Comparison of ENCODE assay signal across 31 mouse cellular contexts in the genomic region with DNA sequence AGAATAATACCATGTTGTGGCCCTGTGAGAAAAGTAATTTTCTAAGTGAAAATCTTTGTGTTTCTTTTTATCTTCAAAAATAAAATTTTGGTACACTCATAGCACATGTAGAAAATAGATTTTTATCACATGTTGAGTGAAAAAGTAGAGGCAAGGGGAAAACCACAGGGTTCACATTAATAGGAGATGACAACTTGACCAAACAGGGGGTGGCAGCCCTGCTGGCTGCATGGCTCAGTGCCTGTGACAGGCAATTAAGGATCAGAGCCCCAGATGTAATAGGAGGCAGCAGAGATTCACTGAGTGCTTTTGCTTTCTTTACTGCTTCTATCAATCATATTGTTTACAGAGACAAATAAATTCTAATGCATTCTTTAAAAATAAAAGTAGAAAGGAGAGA.
A peak's percentile ranks its signal among the peaks of the same experiment; 100 is the strongest.
DNase-seq lines count a peak whose midpoint lies in the region; ATAC-seq and TF ChIP-seq lines count a peak whose summit lies in the region.
"Had no signal": no experiment of that assay in that cellular context is flagged by ENCODE, and none has a peak within 500 bp of the region (broad histone marks: within the 10 kb centered on the region; RNA-seq: fewer than 3 reads in every experiment).

No protein-coding gene starts in this region.

- TF ChIP-seq CTCF in hindbrain, postnatal 0 days (IDR thresholded peaks at IDR 0.05; ENCODE audit: low read depth), result no peak

- no peak overlapping the region for H3K4me2 ChIP-seq in hindbrain, postnatal 0 days (ENCODE audit: low read depth, low read length)
- H3K4me2 ChIP-seq in embryonic facial prominence, embryonic 14.5 days (ENCODE audit: low read depth, low read length), result no peak overlapping the region
- no peak overlapping the region for H3K4me2 ChIP-seq in liver, embryonic 11.5 days
- H3K4me2 ChIP-seq: embryonic facial prominence, embryonic 12.5 days; heart, embryonic 13.5 days; hindbrain, embryonic 14.5 days; intestine, embryonic 15.5 days; limb, embryonic 13.5 days; liver, embryonic 13.5 days; lung, embryonic 15.5 days had no signal

- no peaks in the 10 kb centered on the region for H3K27me3 ChIP-seq in hindbrain, postnatal 0 days (ENCODE audit: insufficient read depth, low read length)
- H3K27me3 ChIP-seq in hindbrain, embryonic 10.5 days (ENCODE audit: insufficient read depth, poor library complexity, severe bottlenecking), result no peaks in the 10 kb centered on the region
- H3K27me3 ChIP-seq in embryonic facial prominence, embryonic 14.5 days (replicated peaks; ENCODE audit: control insufficient read depth, insufficient read depth, low read length), result no peaks in the 10 kb centered on the region
- H3K27me3 ChIP-seq in liver, embryonic 11.5 days (replicated peaks; ENCODE audit: control insufficient read depth, insufficient read depth, low read length), result no peaks in the 10 kb centered on the region
- H3K27me3 ChIP-seq: embryonic facial prominence, embryonic 12.5 days; heart, embryonic 13.5 days; intestine, embryonic 15.5 days; limb, embryonic 13.5 days; liver, embryonic 13.5 days; lung, embryonic 15.5 days; megakaryocyte, embryonic 14.5 days had no signal

- H3K36me3 ChIP-seq in hindbrain, postnatal 0 days (ENCODE audit: insufficient read depth, low read length), result no peaks in the 10 kb centered on the region
- no peaks in the 10 kb centered on the region for H3K36me3 ChIP-seq in hindbrain, embryonic 10.5 days
- no peaks in the 10 kb centered on the region for H3K36me3 ChIP-seq in embryonic facial prominence, embryonic 14.5 days (ENCODE audit: control insufficient read depth, insufficient read depth, low read length)
- H3K36me3 ChIP-seq in liver, embryonic 11.5 days (ENCODE audit: control insufficient read depth, insufficient read depth, low read length), result no peaks in the 10 kb centered on the region
- H3K36me3 ChIP-seq: embryonic facial prominence, embryonic 12.5 days; heart, embryonic 13.5 days; intestine, embryonic 15.5 days; limb, embryonic 13.5 days; liver, embryonic 13.5 days; lung, embryonic 15.5 days had no signal

- no peak for ATAC-seq in hindbrain, postnatal 0 days
- no peak for ATAC-seq in embryonic facial prominence, embryonic 14.5 days (ENCODE audit: low read depth)
- ATAC-seq in liver, embryonic 11.5 days (replicated peaks; ENCODE audit: low FRiP score), result no peak
- ATAC-seq: CD4-positive, CD25-positive, alpha-beta regulatory T cell, adult 4 months; forebrain, embryonic 16.5 days; intestine, embryonic 15.5 days; midbrain, embryonic 16.5 days had no signal

- H3K4me3 ChIP-seq in hindbrain, postnatal 0 days (ENCODE audit: low read length), result no peak overlapping the region
- H3K4me3 ChIP-seq in hindbrain, embryonic 10.5 days, result no peak overlapping the region
- no peak overlapping the region for H3K4me3 ChIP-seq in embryonic facial prominence, embryonic 14.5 days (ENCODE audit: low read depth, low read length)
- no peak overlapping the region for H3K4me3 ChIP-seq in liver, embryonic 11.5 days (ENCODE audit: low read depth, low read length)
- H3K4me3 ChIP-seq: embryonic facial prominence, embryonic 12.5 days; erythroblast, embryonic 14.5 days; heart, adult 2 months; heart, embryonic 13.5 days; intestine, embryonic 15.5 days; layer of hippocampus, adult 2 months; limb, embryonic 13.5 days; liver, embryonic 13.5 days; lung, embryonic 15.5 days; megakaryocyte, embryonic 14.5 days had no signal

- no peak overlapping the region for H3K9ac ChIP-seq in hindbrain, postnatal 0 days (replicated peaks; ENCODE audit: low read length)
- no peak overlapping the region for H3K9ac ChIP-seq in embryonic facial prominence, embryonic 14.5 days (ENCODE audit: low read depth, low read length)
- H3K9ac ChIP-seq in liver, embryonic 11.5 days (ENCODE audit: low read depth, low read length), result no peak overlapping the region
- H3K9ac ChIP-seq: embryonic facial prominence, embryonic 12.5 days; heart, embryonic 13.5 days; hindbrain, embryonic 14.5 days; intestine, embryonic 15.5 days; limb, embryonic 13.5 days; liver, embryonic 13.5 days; lung, embryonic 15.5 days had no signal

- no peak overlapping the region for H3K27ac ChIP-seq in hindbrain, postnatal 0 days
- H3K27ac ChIP-seq in hindbrain, embryonic 10.5 days, result no peak overlapping the region
- H3K27ac ChIP-seq in embryonic facial prominence, embryonic 14.5 days (replicated peaks; ENCODE audit: low read depth, low read length), result no peak overlapping the region
- no peak overlapping the region for H3K27ac ChIP-seq in liver, embryonic 11.5 days (ENCODE audit: low read depth, low read length)
- H3K27ac ChIP-seq: embryonic facial prominence, embryonic 12.5 days; heart, adult 2 months; heart, embryonic 13.5 days; hindbrain, embryonic 14.5 days; intestine, embryonic 15.5 days; layer of hippocampus, adult 2 months; limb, embryonic 13.5 days; liver, embryonic 13.5 days; lung, embryonic 15.5 days; stomach, postnatal 0 days had no signal

- H3K9me3 ChIP-seq in hindbrain, postnatal 0 days (ENCODE audit: low read length), result no peaks in the 10 kb centered on the region
- no peaks in the 10 kb centered on the region for H3K9me3 ChIP-seq in hindbrain, embryonic 10.5 days
- H3K9me3 ChIP-seq in embryonic facial prominence, embryonic 14.5 days (ENCODE audit: control insufficient read depth, low read length), result no peaks in the 10 kb centered on the region
- H3K9me3 ChIP-seq in liver, embryonic 11.5 days (ENCODE audit: control insufficient read depth, low read length), result no peaks in the 10 kb centered on the region
- H3K9me3 ChIP-seq: embryonic facial prominence, embryonic 12.5 days; heart, embryonic 13.5 days; intestine, embryonic 15.5 days; limb, embryonic 13.5 days; liver, embryonic 13.5 days; lung, embryonic 15.5 days; megakaryocyte, embryonic 14.5 days had no signal

- no peaks in the 10 kb centered on the region for H3K4me1 ChIP-seq in hindbrain, postnatal 0 days (ENCODE audit: insufficient read depth, low read length)
- H3K4me1 ChIP-seq in hindbrain, embryonic 10.5 days (replicated peaks), result no peaks in the 10 kb centered on the region
- H3K4me1 ChIP-seq in embryonic facial prominence, embryonic 14.5 days (ENCODE audit: control insufficient read depth, insufficient read depth, low read length), result no peaks in the 10 kb centered on the region
- no peaks in the 10 kb centered on the region for H3K4me1 ChIP-seq in liver, embryonic 11.5 days (replicated peaks; ENCODE audit: control insufficient read depth, insufficient read depth, low read length)
- H3K4me1 ChIP-seq: embryonic facial prominence, embryonic 12.5 days; heart, embryonic 13.5 days; intestine, embryonic 15.5 days; limb, embryonic 13.5 days; liver, embryonic 13.5 days; lung, embryonic 15.5 days; megakaryocyte, embryonic 14.5 days had no signal

- peak; percentile 28 to 70 for DNase-seq in cerebellum, postnatal 14 days
- no peak for DNase-seq in cerebellum, adult 9-11 months
- DNase-seq in hindbrain, postnatal 0 days (ENCODE audit: low spot score), result peak; percentile 34
- DNase-seq in hindbrain, embryonic 10.5 days (ENCODE audit: low spot score), result no peak
- DNase-seq in A20 (ENCODE audit: low read depth, low spot score), result peak; percentile 13
- peak; percentile 32 for DNase-seq in embryonic facial prominence, embryonic 14.5 days (ENCODE audit: low spot score)
- no peak for DNase-seq in liver, embryonic 11.5 days (ENCODE audit: low spot score)
- DNase-seq: adrenal gland, postnatal 25 days; gastrocnemius, postnatal 25 days; heart, adult 2 months; heart, postnatal 14 days; kidney, adult 8-10 months; kidney, postnatal 25 days; liver, embryonic 13.5 days; lung, postnatal 36 days; right cerebral cortex, postnatal 14 days; thymus, adult 2 months; thymus, postnatal 4 days had no signal

Comparison
In these comparisons a context has a peak if more than half of its experiments do, and no peak if none do; other contexts are left out.
1. DNase-seq: peak in cerebellum, postnatal 14 days (2 of 2), hindbrain, postnatal 0 days (single experiment), A20 (single experiment) and embryonic facial prominence, embryonic 14.5 days (single experiment); none in cerebellum, adult 9-11 months (single experiment), hindbrain, embryonic 10.5 days (single experiment) and liver, embryonic 11.5 days (single experiment).